Mouse (Mus musculus) cerebellum, adult 2 months (tissue): ENCODE results near the gene Otof. TPM values are rescaled to one million over a fixed set of nuclear protein-coding genes. Genes with fewer than 3 reads are reported as not detected.
A peak's percentile ranks its signal among the peaks of the same experiment; 100 is the strongest.

ENCODE experiments used
- DNase-seq, 2 experiments: peaks; one replicate each; pipeline ENCODE4 v3.0.0; 2021
- H3K27ac ChIP-seq: fragments of 200-500 bp; 2 replicates; pipeline ENCODE4 v1.5.1; 2012; ENCODE audit warnings: low read length, control low read depth, inconsistent platforms; ENCODE audit not compliant: insufficient read depth
- H3K27me3 ChIP-seq: fragments of 200-500 bp; 2 replicates; pipeline ENCODE4 v1.6.1; 2012; ENCODE audit warnings: inconsistent platforms, mild to moderate bottlenecking, low read length, moderate library complexity; ENCODE audit not compliant: control insufficient read depth, insufficient read depth
- H3K4me1 ChIP-seq: fragments of 200-500 bp; 2 replicates; pipeline ENCODE4 v1.6.1; 2011; ENCODE audit warnings: low read length; ENCODE audit not compliant: control insufficient read depth, insufficient read depth
- H3K4me3 ChIP-seq: fragments of 200-500 bp; replicated peaks from 2 replicates; pipeline ENCODE3; 2011; ENCODE audit warnings: mild to moderate bottlenecking, low read depth, low read length, control low read depth; ENCODE audit not compliant: insufficient read depth
- CTCF ChIP-seq: fragments of 200-500 bp; IDR thresholded peaks from 2 replicates; pipeline ENCODE4 v1.5.1; 2011; ENCODE audit warnings: low read depth, mild to moderate bottlenecking, control low read depth, low read length, moderate library complexity, borderline replicate concordance; ENCODE audit not compliant: insufficient read depth
- POLR2A ChIP-seq: fragments of 200-500 bp; IDR thresholded peaks from 2 replicates; pipeline ENCODE4 v1.6.1; 2011; ENCODE audit warnings: low read length, control low read depth, borderline replicate concordance; ENCODE audit not compliant: insufficient read depth
- WGBS: fragments of 180-500 bp; shearing (Covaris S2); methylation state at CpG from one replicate; pipeline ENCODE4 v1.1.7; 2018; 5-methylcytosine and 5-hydroxymethylcytosine counted together
- polyA plus RNA-seq: library from polyadenylated mRNA; depleted of rRNA; stranded (reverse); fragments of >200 nt; gene quantifications from 2 replicates; pipeline ENCODE4 v1.2.3, GENCODE M21; 2012

Gene Otof
- polyA plus RNA-seq, 1 experiment, result 3.1 TPM

- H3K4me1 ChIP-seq, result peaks cover 10% of the 10 kb centered on the region; the same call in 1 of the 2 replicates
- no peak overlapping the region for H3K27ac ChIP-seq
- no peak for DNase-seq
- H3K27me3 ChIP-seq, result no peaks in the 10 kb centered on the region
- TF ChIP-seq POLR2A, result no peak
- no peak for TF ChIP-seq CTCF
- H3K4me3 ChIP-seq, result no peak overlapping the region
- 48% methylated on average over 4 of the region's 4 CpGs for WGBS
Observed at GRCm38 (mm10) chr5:30460155-30460554, 1.6 kb downstream of the Otof start.

GRCm38 (mm10) chr5:30456056-30456455 is 5.7 kb downstream of the Otof start:
- DNase-seq, result no peak
- no peak overlapping the region for H3K4me3 ChIP-seq
- 0 out of 2 replicates have a peak, but pooled peaks cover 2% of the 10 kb centered on the region for H3K4me1 ChIP-seq
- TF ChIP-seq POLR2A, result no peak
- TF ChIP-seq CTCF, result no peak
- H3K27me3 ChIP-seq, result no peaks in the 10 kb centered on the region
- WGBS, result 34% methylated on average over 6 of the region's 6 CpGs
- H3K27ac ChIP-seq, result no peak overlapping the region

- DNase-seq, result no peak
- 74% methylated on average over 13 of the region's 13 CpGs for WGBS
- H3K4me1 ChIP-seq, result no peaks in the 10 kb centered on the region
- TF ChIP-seq POLR2A (no peak), CTCF (no peak)
- H3K4me3 ChIP-seq, result no peak overlapping the region
- H3K27ac ChIP-seq, result no peak overlapping the region
- H3K27me3 ChIP-seq, result peaks cover 1% of the 10 kb centered on the region; the same call in 1 of the 2 replicates
Observed at GRCm38 (mm10) chr5:30444327-30444895, 17.3 kb downstream of the Otof start.

- no peak for TF ChIP-seq POLR2A
- peak; percentile 34; the same call in 1 of the 2 replicates for TF ChIP-seq CTCF
- WGBS, result 64% methylated on average over 5 of the region's 5 CpGs
- H3K4me1 ChIP-seq, result no peaks in the 10 kb centered on the region
- DNase-seq, result no peak
- peaks cover 1% of the 10 kb centered on the region; the same call in 1 of the 2 replicates for H3K27me3 ChIP-seq
- no peak overlapping the region for H3K27ac ChIP-seq
- no peak overlapping the region for H3K4me3 ChIP-seq
Observed at GRCm38 (mm10) chr5:30442196-30442595, 19.5 kb downstream of the Otof start.

GRCm38 (mm10) chr5:30440308-30440906 is 21.3 kb downstream of the Otof start:
- no peak overlapping the region for H3K4me3 ChIP-seq
- H3K27me3 ChIP-seq, result peaks cover 1% of the 10 kb centered on the region; the same call in 1 of the 2 replicates
- no peaks in the 10 kb centered on the region for H3K4me1 ChIP-seq
- no peak for TF ChIP-seq CTCF
- TF ChIP-seq POLR2A, result no peak
- 87% methylated on average over 8 of the region's 8 CpGs for WGBS
- no peak overlapping the region for H3K27ac ChIP-seq
- no peak for DNase-seq

- TF ChIP-seq POLR2A, result no peak
- no peak for TF ChIP-seq CTCF
- H3K4me3 ChIP-seq, result no peak overlapping the region
- no peaks in the 10 kb centered on the region for H3K27me3 ChIP-seq
- H3K27ac ChIP-seq, result no peak overlapping the region
- no peaks in the 10 kb centered on the region for H3K4me1 ChIP-seq
- 17% methylated on average over 2 of the region's 2 CpGs for WGBS
- no peak for DNase-seq
Observed at GRCm38 (mm10) chr5:30438931-30439330, 22.8 kb downstream of the Otof start.

GRCm38 (mm10) chr5:30427406-30427805 is 34.3 kb downstream of the Otof start:
- H3K4me1 ChIP-seq, result peaks cover 3% of the 10 kb centered on the region; the same call in 1 of the 2 replicates

More at GRCm38 (mm10) chr5:30427406-30427805, 34.3 kb downstream of the Otof start:
- Histone ChIP-seq H3K27me3 (no peaks in the 10 kb centered on the region), H3K27ac (no peak overlapping the region), H3K4me3 (no peak overlapping the region)
- WGBS, result 48% methylated on average over 6 of the region's 6 CpGs
- TF ChIP-seq CTCF, result no peak
- no peak for TF ChIP-seq POLR2A
- DNase-seq, result no peak
